Mouse (Mus musculus) E14TG2a.4 (cell line): ENCODE results near the gene Thtpa.

Experiments used
- CTCF ChIP-seq: conservative IDR thresholded peaks from 2 replicates; pipeline ENCODE4 v1.5.1; 2014; ENCODE audit warnings: low read length
- NANOG ChIP-seq: IDR thresholded peaks from 2 replicates; pipeline ENCODE4 v1.6.1; 2014; ENCODE audit warnings: borderline replicate concordance, low read length, mixed read lengths
- POU5F1 ChIP-seq: IDR thresholded peaks from 2 replicates; pipeline ENCODE4 v1.6.1; 2014; ENCODE audit warnings: low read length, borderline replicate concordance

GRCm38 (mm10) chr14:55135676-55136075, 41.1 kb downstream of the Thtpa start:
- TF ChIP-seq CTCF (no peak), POU5F1 (no peak), NANOG (no peak)
